Mouse (Mus musculus) 3134 (cell line): ENCODE measurements around the gene Rplp0.

Experiments used
- DNase-seq: peaks from one replicate; pipeline ENCODE4 v3.0.0-alpha.2; 2011; ENCODE audit warnings: low spot score; ENCODE audit not compliant: insufficient read length; ENCODE audit errors: extremely low read depth

Gene Rplp0

DNA sequence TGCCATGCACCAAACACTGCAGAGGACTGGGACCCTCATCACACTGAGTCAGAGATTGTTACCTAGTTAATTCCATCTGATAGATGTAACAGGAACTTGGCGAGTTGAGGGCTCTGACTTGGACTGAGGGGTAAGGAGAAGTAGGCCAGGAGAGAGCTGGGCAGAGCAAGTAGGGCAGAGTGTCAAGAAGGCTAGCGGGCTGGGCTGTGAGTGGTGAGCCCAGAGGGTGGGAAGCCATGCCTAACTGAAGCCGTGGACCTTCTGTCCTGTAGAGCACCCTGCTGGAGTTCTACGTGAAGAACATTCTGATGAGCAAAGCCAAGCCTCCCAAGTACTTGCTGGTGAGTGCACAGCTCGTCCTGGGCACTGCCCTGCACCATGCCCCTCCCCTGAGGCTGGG is 20.1 kb downstream of the Rplp0 start:
- no peak for DNase-seq

DNA sequence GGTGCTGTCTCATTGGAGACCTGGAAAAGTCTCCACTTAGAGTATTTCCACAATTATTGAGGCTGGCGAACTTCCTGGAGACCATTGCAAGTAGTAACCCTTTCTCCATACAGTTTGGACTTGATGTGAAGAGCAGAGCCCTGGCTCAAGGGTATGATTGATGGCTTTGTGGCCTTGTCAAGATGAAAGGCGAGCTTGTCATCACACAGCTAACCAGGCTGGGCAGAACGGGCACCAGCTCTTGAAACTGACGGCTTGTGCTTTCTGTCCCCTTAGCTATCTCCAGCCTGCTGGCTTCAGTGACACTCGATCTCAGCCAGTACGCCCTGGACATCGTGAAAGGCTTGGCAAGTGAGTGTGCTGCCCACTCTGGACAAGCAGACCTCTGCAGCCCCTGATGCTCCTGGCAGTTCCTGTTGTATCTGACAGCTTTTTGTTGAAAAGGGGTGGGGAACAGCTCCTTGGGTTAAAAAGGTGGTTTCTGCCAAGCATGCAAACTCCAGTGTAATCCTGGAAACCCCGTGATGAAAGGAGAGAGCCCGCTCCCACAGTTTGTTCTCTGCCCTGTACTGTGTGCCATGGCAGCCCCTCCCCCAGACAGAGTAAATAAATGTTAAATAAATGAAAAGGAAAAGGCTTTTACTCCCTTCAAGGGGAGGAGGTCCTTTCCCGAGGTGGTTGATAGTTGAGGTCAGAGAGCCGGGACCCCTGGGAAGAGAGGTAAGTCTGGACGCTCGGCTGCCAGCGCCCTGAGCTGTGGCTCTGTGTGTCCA is 21.1 kb downstream of the Rplp0 start:
- no peak for DNase-seq

DNA sequence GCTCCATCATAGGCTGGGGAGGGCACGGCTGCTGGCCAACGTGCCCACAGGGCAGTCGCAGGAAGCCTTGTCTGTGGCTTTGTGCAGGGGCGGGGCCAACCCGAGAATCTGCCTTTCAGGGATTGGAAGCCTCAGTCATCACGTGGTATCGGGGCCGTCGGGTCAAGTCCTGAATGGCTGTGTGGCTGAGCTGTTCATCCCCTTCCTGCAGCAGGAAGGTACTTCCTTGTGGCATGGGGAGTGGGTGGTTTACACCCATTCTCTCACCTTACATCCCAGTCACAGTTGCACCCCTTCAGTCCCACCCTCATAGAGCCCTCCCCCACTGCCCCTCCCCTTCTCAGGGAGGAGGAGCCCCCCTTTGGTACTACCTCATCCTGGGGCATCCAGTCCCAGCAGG is 22.4 kb downstream of the Rplp0 start:
- DNase-seq = no peak

DNA sequence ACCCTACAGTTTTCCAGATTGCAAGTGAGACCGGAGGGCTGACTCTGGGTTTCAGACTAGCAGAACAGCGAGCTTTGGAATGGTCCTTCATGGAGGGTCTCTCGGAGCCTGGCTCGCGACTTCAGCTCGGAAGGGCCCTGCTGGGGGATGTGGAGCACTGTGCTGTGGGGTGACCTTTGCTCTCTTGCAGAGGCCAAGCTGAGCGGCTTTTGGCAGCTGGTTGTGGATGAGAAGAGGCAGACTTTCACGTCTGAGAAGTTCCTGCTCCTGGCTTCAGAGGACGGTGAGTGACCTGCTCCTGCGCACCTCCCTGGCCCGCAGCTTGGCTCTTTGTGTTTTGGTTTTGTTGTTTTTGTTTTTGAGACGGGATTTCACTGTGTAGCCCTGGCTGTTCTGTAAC is 26.3 kb downstream of the Rplp0 start:
- no peak for DNase-seq

DNA sequence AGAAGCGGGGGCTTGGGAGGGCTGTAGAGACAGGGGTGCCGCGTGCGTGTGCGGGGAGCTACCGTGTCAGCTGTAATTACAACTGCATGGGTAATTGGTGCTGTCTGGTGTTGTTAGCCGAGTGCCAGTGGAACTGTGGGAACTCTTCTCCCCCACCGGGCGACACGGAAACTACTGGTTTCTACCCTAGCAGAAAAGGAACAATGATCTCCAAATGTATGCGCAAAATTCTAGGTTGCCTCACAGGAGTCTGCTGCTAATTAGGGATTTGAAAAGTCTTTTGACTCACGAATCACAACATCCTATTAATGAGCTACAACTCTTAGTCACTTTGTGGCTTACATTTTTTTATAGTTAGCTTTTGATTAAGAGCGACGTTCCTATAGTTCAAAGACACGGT is 26.9 kb downstream of the Rplp0 start:
- no peak for DNase-seq

DNA sequence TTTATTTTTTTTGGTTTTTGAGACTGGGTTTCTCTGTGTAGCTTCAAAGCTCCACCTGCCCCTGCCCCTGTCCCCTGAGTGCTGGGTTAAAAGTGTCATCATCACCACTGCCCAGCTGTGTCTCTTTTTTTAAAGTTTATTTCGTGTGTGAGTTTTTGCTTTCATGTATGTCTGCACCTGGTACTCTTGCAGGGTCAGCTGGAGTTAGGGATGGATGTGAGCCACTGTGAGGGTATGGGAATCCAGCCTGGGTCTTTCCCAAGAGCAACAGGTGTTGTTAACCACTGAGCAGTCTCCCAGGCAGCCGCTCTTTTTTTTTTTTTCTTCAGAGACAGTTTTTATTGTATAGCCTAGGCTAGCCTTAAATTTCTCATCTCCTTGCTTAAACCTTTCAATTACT is 27.5 kb downstream of the Rplp0 start:
- no peak for DNase-seq

DNA sequence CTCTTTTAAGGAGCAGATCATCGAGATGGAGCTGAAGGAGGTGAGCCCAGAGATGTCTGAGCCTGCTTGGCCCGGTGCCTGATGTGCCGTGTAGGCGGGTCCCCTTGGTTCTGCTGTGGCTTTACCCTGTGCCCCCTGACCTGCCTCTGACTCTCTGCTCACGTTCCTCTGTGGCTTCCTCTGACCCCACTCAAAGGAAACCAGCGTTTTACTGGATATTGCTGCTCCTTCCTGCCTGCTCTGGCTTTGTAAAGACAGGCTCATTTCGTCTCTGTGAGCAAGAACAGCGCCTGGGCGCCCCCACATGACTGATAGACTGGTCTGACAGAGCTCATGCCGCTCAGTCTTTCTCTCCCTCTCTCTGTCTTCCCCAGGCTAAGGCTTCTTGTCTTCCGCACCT is 31.8 kb downstream of the Rplp0 start:
- no peak for DNase-seq

DNA sequence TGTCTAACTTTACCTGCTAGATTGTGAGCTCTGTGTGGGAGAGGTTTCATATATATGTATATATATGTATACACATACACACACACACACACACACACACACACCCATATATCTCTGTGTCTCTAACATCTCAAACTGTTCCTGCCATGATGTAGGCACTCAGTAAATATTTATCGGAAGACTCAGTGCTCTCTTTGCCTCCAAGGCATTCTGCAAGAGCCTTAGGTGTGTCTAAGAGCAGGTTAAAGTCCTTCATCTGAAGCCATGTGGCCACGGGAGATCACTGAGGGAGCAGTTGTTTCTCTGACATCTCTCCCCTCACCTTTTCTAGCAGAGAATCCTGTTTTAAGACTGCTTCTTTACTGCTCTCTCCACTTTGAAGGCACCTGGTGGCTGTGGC is 32.2 kb downstream of the Rplp0 start:
- no peak for DNase-seq

DNA sequence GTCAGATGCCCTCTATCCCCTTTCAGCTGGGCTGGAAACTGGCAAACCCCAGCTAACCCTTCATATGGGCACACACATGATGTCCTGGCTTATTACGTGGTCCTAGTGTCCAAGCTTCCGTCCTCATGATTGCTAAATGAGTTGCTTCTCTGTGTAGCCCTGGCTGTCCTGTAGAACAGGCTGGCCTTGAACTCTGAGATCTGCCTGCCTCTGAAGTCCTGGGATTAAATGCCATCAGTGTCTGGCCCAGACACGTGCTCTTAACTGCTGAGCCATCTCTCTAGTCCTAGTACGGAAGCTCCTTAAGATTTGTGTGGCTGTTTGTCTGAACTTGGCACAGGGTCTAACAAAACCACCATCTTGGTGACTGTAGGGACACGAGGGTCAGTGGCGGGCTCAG is 44.3 kb downstream of the Rplp0 start:
- DNase-seq = no peak

DNA sequence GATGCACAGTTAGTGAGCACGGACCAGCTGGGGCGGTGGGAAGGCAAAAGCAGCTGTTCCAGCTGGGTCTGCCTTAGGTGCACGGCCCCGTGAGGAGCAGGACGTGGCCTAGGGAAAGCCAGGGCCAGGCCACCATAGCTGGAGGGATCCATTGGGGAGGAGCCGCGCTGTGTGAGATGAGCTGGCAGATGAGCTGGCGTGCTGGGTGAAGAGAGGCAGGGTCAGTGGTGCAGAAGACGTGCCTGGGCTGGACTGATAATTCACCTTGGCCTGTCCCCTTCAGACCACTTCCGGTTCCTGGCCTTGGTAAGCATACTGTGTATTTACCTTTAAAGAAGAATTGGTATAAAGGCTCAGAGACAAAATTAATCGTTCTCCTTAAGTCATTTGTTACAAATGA is 52.3 kb downstream of the Rplp0 start:
- no peak for DNase-seq
